Mouse (Mus musculus) E14TG2a.4 (cell line): ENCODE measurements around the gene Syt3.

Source experiments
- H3K27me3 ChIP-seq: 2 replicates; pipeline ENCODE4 v1.6.1; 2014; ENCODE audit warnings: low read length, control low read depth; ENCODE audit not compliant: insufficient read depth
- H3K36me3 ChIP-seq: 2 replicates; pipeline ENCODE4 v1.6.1; 2014; ENCODE audit warnings: low read length, control low read depth; ENCODE audit not compliant: insufficient read depth
- H3K4me1 ChIP-seq: replicated peaks from 2 replicates; pipeline ENCODE4 v1.6.1; 2014; ENCODE audit warnings: low read depth, low read length, control low read depth
- H3K4me3 ChIP-seq: replicated peaks from 2 replicates; pipeline ENCODE4 v1.5.1; 2014; ENCODE audit warnings: mild to moderate bottlenecking, low read length
- H3K9me3 ChIP-seq: 2 replicates; pipeline ENCODE4 v1.6.1; 2014; ENCODE audit warnings: low read length, control low read depth
- CTCF ChIP-seq: conservative IDR thresholded peaks from 2 replicates; pipeline ENCODE4 v1.5.1; 2014; ENCODE audit warnings: low read length
- NANOG ChIP-seq: IDR thresholded peaks from 2 replicates; pipeline ENCODE4 v1.6.1; 2014; ENCODE audit warnings: borderline replicate concordance, low read length, mixed read lengths
- POU5F1 ChIP-seq: IDR thresholded peaks from 2 replicates; pipeline ENCODE4 v1.6.1; 2014; ENCODE audit warnings: low read length, borderline replicate concordance

The Syt3 gene

DNA sequence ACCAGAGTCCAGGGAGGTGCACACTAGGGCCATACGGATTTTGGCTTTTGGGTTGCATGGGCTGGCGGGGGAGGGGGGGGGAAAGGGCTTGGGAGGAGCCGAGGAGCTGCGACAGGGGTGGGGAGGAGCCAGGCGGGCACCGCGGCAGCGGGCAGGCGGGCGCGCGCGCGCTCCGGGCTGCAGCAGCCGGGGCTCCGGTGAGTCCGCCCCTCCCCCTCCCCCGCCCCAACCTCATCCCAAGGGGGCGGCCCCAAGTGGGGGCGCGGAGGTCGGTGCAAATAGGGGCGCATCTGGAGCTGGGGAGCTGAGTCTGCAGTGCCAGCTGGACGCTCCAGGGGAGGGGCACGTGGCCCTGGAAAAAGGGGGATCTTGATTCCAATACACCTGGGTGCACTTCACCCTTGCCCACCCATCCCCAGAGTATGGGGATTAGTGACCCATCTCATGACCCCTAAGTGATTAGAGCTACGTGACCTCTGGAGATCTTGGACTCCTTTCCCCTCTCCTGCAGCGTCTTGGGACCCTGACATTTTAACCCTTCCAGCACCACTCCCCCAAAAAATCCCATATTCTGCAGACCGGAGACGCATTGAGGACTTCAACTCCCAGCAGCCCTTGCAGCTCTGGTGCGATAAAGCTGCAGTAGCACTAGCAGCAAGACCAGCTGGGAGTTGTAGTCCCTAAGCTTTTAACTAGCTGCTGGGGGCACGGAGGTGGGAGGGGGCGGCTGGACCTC is at the start of gene Syt3:
Gene Syt3 (plus strand): TSS at position 123 of the 736 bp plus-strand sequence.
- no peak for TF ChIP-seq POU5F1
- no peak for TF ChIP-seq CTCF
- no peak for TF ChIP-seq NANOG

DNA sequence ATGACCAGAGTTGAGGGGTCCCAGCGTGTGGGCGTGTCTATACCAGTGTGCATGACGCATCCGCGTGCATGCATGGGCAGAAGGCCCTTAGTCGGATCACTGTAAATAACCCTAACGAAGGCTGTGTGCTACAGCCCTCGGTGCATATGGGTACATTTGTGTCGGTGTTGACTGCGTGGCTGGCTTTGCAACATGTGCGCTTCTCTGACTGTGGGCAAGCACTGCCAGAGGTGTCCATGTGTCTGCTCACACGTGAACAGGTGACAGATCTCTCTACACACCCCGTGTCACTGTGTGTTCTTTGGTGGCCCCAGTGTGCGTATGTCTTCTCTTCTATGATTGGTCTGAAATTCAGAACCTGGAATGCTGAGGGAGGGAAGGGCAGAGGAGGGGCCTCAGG is 49.8 kb upstream of the Syt3 start:
- peaks cover 38% of the 10 kb centered on the region for H3K4me1 ChIP-seq
- TF ChIP-seq CTCF (no peak), POU5F1 (no peak)
- H3K27me3 ChIP-seq = peaks cover 88% of the 10 kb centered on the region
- H3K4me3 ChIP-seq = no peak overlapping the region
- no peaks in the 10 kb centered on the region for H3K9me3 ChIP-seq
- no peaks in the 10 kb centered on the region for H3K36me3 ChIP-seq

More for the DNA sequence above, at the start of gene Syt3:
- H3K27me3 ChIP-seq = peaks cover 25% of the 10 kb centered on the region
- H3K4me3 ChIP-seq = peak within 1 kb of the TSS; percentile 81
- peaks cover 11% of the 10 kb centered on the region; the same call in 1 of the 2 replicates for H3K36me3 ChIP-seq
- peaks cover 35% of the 10 kb centered on the region for H3K4me1 ChIP-seq
- H3K9me3 ChIP-seq = no peaks in the 10 kb centered on the region

DNA sequence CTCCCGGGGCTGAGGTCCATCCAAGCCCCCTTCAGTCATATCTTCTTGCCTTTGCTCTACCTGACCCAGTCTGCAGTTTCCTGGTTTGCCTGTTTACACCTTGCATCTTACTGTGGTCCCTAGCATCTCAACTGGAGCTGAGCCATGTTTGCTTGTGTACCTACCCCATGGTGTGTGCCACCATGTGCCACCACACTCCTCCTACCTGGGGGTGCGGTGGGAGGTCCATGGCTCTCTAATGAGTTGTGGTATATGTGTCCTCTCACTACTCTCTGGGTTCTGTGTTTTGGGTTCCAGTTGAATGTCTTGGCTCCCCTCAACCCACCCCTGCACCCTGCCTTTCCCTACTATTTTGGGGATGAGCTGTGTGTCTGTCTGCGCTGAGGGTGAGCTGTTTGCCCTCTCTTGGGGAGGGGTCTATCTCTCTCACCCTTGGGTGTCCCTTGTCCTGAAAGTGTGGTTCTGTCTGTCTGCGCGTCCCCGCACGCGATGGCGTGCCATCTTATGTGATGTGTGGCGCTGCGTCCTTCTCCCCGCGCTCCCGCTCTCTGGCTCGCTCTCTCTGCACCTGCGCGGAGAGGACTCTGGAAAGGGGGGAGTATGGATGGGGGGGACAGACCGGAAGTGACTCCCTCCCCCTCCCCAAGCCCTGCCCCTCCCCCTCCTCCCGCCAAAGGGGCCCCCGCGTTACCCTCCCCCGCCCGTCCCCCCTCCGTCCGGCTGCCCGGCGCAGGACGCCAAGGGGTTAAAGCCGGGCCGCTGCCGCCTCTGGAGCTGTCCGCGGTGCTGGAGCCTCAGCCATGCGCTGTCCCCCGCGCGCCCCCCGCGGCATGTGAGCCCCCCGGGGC is 48.6 kb upstream of the Syt3 start:
- peak overlapping the region; percentile 75 for H3K4me3 ChIP-seq
- no peak for TF ChIP-seq CTCF
- no peak for TF ChIP-seq NANOG
- TF ChIP-seq POU5F1 = no peak

DNA sequence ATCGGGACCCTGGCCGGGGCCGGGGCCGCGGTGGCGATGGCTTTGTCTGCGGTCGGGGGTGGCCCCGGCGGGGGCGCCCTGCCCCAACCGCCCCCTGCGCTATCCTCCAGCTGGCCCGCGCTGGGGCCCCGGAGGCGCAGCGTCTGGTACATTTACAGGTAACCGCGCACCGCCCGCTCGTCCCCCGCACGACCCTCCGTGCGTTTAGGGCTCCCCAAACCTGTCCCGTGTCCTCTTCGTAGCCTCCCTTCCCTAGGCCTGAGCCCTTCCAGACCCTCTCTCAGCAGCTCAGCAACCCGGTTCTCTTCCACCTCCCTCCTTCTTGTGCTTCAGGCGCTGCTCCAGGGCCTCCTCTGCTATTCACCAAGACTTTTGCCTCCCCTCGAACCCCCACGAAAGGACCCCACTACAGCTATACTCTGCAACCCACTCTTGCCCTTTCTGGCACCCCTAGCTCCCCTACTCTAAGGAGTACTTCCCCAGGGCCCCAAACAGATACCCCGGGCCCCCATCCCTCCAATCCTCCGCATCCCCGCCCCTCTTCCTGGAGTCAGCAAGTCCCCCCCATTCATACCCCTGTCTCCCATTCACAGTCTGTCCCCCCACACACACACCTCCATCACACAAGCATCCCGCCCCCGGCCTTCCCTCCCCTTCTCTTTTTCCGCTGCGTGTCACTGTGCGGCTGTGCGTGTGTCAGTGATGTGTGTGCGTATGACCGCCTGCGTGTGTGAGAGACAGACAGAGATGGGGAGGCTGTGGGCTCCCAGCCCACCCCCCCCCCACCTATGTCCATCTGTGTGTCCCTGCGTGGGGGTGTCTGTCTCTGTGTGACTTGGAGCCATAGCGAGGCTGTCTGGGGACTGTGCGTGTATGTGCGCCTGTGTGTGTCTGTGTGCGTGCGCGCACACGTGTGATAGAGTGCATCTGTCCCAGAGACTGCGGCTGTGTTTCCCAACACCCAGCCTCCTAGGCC is 47.6 kb upstream of the Syt3 start:
- no peak for TF ChIP-seq CTCF
- no peak for TF ChIP-seq NANOG
- TF ChIP-seq POU5F1 = no peak
- peaks cover 40% of the 10 kb centered on the region for H3K4me1 ChIP-seq
- no peaks in the 10 kb centered on the region for H3K36me3 ChIP-seq
- H3K4me3 ChIP-seq = peak overlapping the region; percentile 75
- no peaks in the 10 kb centered on the region for H3K9me3 ChIP-seq
- peaks cover 91% of the 10 kb centered on the region for H3K27me3 ChIP-seq

More for the DNA sequence above, 48.6 kb upstream of the Syt3 start:
- Histone ChIP-seq H3K36me3 (no peaks in the 10 kb centered on the region), H3K4me1 (peaks cover 38% of the 10 kb centered on the region), H3K27me3 (peaks cover 90% of the 10 kb centered on the region), H3K9me3 (no peaks in the 10 kb centered on the region)

DNA sequence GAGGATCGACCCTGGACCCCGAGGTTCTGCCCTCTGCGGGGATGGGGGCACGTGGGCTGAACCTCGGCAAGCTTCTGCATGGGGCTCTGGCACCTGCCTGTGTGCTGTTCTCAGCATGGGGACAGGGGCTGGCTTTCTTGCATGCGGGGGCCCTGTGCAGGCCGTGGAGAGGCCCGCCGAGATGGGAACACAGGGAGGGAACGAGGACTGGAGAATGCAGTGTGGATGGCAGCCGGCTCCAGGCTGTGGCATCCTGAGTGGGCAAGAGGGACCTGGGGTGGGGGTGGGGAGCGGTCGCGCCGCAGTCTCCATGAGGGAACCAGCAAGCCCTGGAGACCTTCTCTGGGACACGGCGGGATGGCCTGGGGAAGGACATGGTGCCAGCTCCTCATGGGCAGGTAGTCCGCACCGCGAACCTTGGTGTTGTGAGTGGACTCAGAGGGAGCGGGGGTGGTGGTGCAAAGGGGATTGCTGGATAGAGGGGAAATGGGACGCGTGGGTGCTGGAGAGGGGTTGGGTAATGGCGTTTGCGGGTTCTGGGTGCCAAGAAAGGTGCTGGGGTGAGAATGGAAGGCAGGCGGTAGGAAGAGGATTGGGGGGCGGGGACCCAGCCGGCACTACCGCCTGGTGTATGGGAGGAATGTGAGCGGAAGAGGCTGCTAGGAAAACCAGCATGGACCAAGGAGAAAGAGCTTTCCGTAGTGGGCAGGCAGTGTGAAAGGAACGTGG is 46.6 kb upstream of the Syt3 start:
- peak overlapping the region; percentile 75 for H3K4me3 ChIP-seq
- H3K9me3 ChIP-seq = no peaks in the 10 kb centered on the region
- H3K36me3 ChIP-seq = no peaks in the 10 kb centered on the region
- TF ChIP-seq POU5F1 (no peak), CTCF (no peak), NANOG (no peak)
- peaks cover 87% of the 10 kb centered on the region for H3K27me3 ChIP-seq
- peaks cover 49% of the 10 kb centered on the region for H3K4me1 ChIP-seq

DNA sequence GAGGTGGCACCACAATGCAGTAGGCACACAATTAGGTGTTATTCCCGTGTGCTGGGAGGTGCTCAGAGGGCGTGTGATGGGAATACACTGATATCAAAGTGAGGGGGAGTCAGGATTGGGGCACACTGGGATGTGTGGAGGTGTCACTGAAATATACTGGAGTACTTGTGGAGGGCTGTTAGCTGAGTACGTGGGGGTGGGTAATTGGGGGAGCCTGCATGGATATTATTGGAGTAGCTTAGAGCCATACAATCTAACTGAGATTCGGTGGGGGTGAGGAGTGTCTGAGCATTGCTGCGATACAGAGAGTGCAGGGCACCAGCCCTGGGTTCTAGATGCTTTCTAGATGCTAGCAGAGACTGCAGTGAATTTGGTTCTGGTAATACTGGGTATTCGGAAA is 43.7 kb upstream of the Syt3 start:
- Histone ChIP-seq H3K9me3 (no peaks in the 10 kb centered on the region), H3K27me3 (peaks cover 58% of the 10 kb centered on the region), H3K4me3 (no peak overlapping the region), H3K4me1 (peaks cover 59% of the 10 kb centered on the region), H3K36me3 (peaks cover under 1% of the 10 kb centered on the region; the same call in 1 of the 2 replicates)
- no peak for TF ChIP-seq NANOG
- no peak for TF ChIP-seq POU5F1
- no peak for TF ChIP-seq CTCF

DNA sequence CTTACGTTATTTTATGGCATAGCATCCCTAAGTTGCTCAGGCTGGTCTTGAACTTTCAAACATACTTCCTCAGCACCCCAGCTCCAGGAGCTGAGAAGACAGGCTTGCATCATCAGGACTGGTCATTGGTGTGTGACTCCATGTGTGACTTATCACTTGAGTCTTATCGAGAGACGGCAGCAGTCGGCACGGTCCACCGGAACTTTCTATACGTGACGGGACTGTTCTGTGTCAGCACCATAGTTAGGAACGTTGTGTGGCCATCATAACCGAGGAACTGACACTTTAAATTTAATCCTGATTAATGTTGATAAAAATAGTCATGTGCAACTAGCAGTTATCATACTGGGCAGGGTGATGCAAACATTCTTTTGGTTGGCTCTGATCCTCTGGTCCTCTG is 42.8 kb upstream of the Syt3 start:
- Histone ChIP-seq H3K27me3 (peaks cover 54% of the 10 kb centered on the region), H3K36me3 (peaks cover 9% of the 10 kb centered on the region), H3K4me1 (peaks cover 56% of the 10 kb centered on the region), H3K4me3 (no peak overlapping the region), H3K9me3 (no peaks in the 10 kb centered on the region)
- TF ChIP-seq CTCF (no peak), POU5F1 (no peak), NANOG (no peak)

DNA sequence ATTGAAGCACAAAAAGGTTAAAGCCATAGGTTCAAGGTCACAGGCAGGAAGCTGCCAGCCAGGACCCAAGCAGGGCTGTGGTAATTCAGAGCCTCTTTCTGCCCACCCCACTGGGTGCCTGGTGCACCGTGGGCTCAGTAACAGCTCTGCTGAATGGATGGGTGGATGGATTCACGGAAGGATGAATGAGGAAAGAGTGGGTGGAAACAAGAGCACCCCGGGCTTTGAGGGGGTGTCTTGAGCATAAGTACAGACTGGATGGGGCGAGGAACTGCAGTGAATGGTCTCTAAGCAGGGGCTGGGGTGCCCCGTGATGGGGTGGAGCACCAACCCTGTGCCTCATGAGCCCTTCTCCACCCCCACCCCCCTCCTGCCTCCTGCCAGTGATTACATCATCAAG is 42.2 kb upstream of the Syt3 start:
- peaks cover 48% of the 10 kb centered on the region for H3K27me3 ChIP-seq
- H3K4me1 ChIP-seq = peaks cover 50% of the 10 kb centered on the region
- H3K9me3 ChIP-seq = no peaks in the 10 kb centered on the region
- peak overlapping the region; percentile 48; the same call in 1 of the 2 replicates for H3K4me3 ChIP-seq
- peaks cover 15% of the 10 kb centered on the region for H3K36me3 ChIP-seq
- TF ChIP-seq CTCF (no peak), POU5F1 (no peak), NANOG (no peak)
